Mouse (Mus musculus) gastrocnemius, postnatal 25 days (tissue): ENCODE results near the gene Vps33a. TPM values are rescaled to one million over a fixed set of nuclear protein-coding genes. Genes with fewer than 3 reads are reported as not detected.
A peak's percentile ranks its signal among the peaks of the same experiment; 100 is the strongest.

Experiments used
- DNase-seq: peaks from one replicate; pipeline ENCODE4 v3.0.0; 2022
- long read RNA-seq, 2 experiments: library from polyadenylated mRNA; stranded (forward); transcript quantifications; one replicate each; pipeline ENCODE4 v2.0.0; 2021
- total RNA-seq, 2 experiments: library from RNA; stranded (reverse); gene quantifications; 1 replicate in 1 of 2; 2 replicates in 1 of 2; pipeline ENCODE4 v1.2.3; 2021

Vps33a gene
- 10 to 100 TPM; 22.2 to 28.3 TPM for total RNA-seq
- long read RNA-seq, experiment 1, full-length matches to known transcripts: 14 of 19 reads
- long read RNA-seq, experiment 1, partial matches to known transcripts: 3 of 19 reads
- long read RNA-seq, experiment 1, other reads (novel, unspliced or antisense): 2 of 19 reads
- long read RNA-seq, experiment 2, full-length matches to known transcripts: 41 of 52 reads
- long read RNA-seq, experiment 2, partial matches to known transcripts: 1 of 52 reads
- long read RNA-seq, experiment 2, other reads (novel, unspliced or antisense): 10 of 52 reads

DNA sequence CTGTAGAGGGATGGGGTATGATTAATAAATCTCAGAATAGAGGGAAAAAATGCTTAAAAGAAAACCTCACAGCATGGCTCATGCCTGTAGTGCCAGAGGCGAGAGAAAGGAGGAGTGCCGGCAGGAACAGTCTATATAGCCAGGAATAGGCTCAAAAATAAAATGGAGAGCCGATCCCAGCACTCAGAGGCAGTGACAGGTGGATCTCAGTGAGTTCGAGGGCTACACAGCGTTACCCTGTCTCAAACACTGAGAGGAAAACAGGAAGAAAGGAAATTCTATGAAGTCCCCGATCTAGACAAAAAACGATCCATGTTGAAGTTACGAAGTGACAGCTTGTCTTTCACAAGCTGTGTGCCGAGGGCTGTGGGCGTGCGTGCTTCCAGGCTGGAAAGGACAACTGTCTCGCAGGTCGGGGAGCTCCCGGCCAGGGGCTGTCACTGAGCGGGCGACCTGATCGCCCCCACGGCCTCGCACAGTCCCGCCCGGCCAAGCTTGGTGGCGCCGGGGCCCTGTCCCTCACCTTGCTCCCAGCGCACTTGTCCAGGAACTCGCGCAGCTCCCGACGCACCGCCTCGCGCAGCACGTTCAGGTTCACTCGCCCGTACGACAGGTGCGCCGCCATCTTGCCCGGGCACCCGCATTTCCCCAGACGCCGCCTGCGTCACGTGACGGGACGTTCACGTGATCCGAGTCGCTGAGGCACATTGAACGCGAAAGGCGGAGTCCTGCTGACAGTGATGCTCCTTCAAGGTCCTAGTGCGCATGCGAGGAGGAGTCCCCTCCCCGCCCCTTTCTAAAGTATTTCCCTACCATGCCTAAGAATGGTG, at the start of gene Vps33a:
TSS of gene Vps33a (minus strand) at position 682 of the 830 bp plus-strand sequence.
- DNase-seq: peak; percentile 96

DNA sequence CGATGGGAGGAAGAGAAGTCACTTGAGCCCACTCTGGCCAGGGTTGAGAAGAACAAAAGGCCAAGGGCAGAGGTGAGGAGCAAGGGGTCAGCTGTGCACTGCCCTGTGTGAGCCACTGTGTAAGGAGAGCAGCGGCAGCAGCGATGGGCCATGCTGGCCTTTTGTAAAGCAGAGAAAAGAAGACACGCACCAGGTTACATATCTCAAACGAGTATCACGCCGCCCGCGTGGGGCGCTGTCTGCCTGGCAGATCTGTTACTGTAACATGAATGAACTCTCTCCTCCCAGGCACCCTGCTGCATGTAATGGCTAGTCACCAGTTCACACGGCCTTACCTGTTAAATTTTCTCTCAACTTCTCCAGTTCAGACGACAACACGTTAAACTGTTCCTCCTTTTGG, 49.6 kb upstream of the Vps33a start:
- no peak for DNase-seq

DNA sequence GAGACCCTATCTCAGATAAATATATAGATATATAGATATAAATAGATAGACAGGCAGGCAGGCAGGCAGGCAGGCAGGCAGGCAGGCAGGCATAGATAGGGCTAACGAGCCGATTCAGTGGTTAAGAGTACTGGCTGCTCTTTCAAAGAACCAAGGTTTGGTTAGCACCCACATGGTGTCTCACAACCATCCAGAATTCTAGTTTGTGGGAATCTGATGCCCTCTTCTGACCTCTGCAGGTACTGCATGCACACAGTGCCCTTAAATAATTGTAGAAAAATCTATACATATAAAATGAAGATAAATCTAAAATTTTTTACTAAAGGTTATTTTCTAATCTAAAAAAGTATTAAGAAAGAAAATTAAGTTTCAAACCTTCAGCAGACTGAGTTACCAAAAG, 45.7 kb upstream of the Vps33a start:
- DNase-seq: no peak

DNA sequence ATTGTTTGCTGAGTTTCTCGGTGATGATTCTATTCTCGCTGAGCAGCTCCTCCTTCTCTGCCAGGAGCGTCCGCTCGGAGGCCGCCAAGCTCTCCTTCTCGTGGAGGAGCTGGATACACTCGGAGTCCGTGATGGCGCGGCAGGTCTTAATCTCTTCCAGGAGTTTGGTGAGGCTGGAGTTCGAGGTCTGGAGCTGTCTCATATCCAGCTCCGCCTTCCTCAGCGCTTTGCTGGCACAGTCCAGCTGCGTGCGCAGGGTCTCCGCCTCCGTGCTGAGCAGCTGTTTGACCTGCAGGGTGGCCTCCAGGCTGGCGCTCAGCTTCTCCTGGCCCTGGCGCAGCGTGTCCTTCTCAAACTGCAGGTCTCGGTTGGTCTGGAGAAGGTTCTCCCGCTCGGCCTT, 41.4 kb upstream of the Vps33a start:
- no peak for DNase-seq

DNA sequence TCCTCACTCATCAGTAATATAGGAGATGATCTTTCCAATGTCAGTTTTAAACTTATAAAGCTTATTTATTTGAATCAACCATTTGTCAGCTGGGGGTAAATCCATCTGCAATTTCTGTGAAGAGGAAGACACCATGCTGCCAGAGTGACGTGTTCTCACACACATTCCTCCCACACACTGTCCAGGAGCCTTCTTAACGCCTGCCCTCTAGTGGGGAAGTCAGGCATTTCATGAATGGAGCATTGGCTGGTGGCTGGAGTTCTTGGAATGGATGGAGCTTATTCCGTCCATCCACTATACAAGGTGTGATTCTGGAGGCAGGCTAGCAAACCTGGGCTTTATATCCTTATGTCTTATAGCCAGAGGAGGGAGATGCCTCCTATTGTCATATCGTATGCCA, 37.0 kb upstream of the Vps33a start:
- peak; percentile 48 for DNase-seq

DNA sequence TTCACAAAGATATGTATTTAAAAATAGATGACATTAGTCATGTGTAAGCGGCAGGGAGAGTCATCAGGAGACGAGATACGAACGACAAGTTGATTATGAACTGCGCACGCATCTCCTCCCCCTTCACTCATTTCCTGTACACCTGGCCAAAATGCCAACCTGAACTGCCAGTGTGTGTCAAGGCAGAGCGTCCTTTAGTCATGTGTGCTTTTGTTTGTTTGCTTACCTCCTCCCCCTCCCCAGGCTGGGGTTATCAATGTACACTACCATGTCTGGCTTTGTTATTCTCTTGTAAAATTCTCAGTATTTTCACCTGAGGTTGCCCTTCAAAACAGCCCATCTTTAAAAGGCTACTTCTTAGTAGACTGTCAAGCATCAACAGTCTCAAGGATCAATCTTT, 36.6 kb upstream of the Vps33a start:
- no peak for DNase-seq

DNA sequence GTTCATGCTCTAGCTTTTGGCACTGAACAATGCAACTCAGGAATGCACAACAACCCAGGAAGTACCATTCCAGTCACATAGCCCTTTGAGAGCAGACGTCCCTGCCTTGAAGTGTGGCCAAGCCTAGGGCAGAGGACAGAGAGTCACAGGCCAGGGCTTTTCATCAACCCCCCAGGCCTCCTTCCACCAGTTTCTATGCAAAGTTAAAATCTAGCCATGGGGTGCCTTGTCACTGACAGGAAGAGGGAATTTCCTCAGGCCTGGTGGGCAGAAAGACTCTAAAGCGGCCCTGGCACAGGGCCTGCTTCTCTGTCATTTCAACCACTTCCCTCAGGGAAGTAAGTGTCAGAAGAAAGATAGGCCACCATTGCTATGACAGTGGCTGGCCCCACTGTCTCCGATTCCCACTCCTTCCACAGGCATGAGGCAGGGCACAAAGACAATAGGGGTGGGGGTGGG, 34.4 kb upstream of the Vps33a start:
- DNase-seq: no peak

DNA sequence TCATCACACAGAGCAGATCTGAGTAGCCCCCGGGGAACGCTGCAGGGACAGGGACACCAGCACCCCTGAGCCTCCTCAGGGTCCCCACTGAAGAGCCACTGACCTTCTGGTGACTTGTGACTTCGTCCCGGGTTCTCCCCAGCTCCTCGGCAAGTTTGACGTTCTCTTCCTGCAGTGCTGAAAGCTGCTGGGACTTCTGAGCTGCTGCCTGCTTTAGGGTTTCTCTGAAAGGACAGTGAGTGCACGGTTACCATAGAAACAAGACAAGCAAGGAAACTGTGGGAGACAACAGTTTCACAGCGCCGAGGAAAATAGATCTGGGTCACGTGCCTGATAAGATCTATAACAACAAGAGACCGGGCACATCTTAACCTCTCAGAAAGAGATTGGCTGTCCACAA, 30.7 kb upstream of the Vps33a start:
- no peak for DNase-seq

DNA sequence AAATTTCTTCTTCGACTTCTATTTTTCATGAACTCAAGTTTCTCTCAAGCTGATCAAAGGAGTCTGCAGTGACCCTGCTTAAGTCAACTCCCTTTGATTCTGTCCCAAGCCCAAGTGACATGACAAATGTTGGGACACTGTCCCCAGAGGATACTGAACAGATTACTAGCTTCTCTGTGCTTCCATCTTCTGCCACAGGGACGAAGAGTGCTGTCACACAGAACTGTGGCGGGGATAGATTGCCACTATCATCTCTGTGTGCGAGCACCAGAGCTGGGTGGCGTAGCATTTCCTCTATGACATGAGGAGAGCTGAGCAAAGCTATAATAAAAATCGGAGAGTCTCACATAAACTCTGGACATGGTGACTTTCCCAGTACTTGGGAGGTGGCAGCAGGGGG, 29.3 kb upstream of the Vps33a start:
- no peak for DNase-seq

DNA sequence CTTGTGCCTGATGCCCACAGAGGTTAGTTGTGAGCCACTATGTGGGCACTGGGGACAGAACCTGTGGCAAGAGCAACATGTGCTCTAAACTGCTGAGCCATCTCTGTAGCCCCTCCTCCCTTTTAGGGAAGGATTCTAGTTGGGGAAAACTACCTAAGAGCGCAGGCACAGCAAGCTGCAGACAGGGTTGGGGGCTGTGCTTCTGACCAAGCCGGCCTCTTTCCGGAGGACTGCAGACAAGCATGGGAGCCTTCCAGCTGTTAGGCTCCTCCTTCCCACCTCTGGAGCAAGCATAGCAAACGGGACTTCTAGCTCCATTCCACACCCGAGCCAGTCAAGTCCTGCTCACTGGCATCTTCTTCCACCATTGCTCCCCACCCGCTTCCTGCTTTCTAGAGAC, 26.5 kb upstream of the Vps33a start:
- DNase-seq: no peak

DNA sequence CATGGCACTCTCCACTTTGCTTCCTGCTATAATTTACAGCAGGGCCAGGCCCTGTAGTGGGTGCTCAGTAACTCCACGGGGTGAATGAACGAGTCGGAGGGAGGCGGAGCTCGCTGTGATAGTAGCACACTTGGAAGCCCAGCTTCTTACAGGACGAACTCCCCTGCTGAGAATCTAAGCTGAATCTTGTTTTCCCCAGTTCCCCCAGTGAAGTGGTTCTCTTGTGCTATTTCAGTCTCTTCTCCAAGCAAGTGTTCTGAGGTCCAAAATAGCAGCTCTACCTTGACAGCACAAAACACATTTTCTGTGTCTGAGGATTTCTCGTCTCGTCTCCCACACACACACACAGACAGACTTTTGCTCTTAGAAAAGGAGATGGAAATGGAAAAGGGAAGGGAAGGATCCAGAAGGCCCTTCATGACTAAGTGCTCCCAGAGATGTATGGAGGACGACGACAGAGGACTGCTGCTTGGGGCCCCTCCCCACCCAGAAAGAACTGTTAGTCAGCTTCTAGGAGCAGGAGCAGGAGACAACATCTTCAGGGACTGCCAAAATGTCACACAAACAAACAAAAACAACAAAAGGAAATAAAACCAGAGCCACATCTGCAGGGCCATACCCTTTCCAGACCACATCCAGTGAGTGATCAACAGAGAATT, 20.9 kb upstream of the Vps33a start:
- no peak for DNase-seq

DNA sequence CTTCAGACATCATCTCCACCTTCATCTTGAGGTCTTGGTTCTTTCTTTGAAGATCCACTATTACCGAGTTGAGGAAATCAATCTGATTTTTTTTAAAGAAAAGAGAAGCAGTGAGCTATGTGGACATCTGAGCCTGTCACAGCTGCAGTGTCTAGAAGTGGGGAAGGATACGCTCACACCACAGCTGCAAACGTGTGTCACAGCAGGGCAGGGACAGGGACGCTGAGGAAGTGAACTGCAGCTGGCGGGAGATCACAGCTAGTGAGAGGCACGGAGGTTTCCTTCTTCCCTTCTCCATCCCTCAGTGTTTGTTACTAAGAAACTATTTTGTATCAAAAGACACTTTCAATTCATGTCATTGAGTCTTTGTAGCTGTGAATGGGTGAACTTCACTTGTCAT, 7.2 kb upstream of the Vps33a start:
- no peak for DNase-seq

DNA sequence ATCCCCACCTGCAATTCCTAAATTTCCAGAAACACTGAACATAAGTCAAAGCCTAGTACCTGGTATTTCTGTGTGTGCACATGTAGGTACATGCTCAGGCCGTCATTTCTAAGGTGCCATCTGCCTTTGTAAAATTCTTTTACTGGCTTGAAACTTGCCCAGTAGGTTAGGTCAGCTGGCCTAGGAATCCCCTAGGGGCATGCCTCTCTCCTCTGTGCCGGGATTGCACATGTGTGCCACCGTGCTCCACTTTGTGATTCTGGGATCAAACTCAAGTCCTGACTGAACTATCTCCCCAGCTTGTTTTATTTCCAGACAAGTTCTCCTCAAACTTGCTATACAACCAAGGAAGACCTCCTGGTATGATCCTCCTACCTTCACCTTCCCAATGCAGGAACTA, 3.9 kb upstream of the Vps33a start:
- DNase-seq: no peak

DNA sequence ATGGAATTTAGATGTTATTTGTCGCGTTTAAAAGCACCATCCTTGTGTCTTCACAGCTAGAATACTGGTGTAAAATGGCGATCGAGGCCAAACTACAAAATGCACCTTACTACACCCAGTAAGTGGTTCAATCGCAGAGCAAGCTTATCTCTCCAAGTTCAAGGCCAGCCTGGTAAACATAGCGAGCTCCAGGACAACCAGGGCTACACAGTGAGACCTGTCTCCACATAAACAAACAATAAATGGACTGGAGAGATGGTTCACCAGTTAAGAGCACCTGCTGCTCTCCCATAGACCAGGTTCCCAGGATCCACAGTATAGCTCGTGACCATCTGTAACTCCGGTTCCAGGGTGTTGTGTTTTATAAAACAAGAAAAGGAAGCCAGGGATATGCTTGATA, 524 bp upstream of the Vps33a start:
- DNase-seq: no peak

DNA sequence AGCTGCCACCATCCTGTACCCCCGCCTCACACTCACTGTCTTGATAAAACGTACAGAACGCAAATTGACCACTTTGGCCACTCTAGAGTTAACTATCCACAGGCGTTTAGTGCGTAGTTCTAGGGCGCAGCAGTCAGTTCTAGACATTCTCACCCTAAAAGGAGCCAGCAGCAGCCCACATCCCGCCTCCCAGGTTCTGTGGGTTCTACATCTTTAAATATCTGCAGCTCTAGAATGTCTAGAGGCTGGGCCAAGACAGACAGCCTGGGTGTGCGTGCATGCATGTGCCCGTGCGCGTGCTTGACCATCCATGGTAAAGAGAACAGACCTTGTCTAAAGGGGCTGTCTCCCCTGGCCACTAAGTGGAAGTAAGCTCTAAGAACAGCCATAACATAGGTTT, 11.7 kb downstream of the Vps33a start:
- no peak for DNase-seq

DNA sequence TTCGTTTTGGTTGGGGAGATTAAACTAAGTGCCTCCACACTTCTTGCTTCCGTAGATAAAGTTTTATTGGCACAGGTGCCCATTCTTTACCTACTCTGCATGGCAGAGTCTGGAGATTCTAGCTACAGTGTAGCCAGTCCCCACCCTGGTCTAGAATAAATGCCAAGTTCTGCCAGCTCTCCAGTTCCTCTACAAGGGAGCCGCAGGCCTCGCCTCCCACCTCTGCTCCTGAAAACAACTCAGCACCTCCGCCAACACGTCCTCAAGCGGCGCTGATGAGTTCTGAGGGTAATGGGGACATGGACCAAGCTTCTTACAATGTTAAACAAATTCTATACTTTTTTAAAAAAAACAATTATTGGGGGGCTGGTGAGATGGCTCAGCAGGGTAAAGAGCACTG, 13.2 kb downstream of the Vps33a start:
- DNase-seq: no peak

DNA sequence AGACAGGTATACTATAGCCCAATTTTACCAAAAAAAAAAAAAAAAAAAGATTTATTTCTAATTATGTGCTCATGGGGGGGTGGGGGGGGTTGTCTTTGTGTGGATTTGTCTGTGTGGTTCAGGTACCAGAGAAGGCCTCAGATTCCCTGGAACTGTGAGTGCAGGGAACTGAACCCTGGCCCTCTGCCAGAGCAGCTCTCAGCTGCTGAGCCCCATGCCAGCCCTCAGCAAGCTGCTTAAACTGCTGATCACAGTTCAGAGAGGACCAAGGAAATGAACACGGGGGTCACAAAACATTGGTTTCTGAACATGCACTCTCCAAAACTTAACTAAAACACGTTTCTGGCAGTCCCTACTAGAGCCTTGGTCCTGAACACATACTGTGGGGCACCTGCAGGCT, 16.4 kb downstream of the Vps33a start:
- DNase-seq: peak; percentile 45

DNA sequence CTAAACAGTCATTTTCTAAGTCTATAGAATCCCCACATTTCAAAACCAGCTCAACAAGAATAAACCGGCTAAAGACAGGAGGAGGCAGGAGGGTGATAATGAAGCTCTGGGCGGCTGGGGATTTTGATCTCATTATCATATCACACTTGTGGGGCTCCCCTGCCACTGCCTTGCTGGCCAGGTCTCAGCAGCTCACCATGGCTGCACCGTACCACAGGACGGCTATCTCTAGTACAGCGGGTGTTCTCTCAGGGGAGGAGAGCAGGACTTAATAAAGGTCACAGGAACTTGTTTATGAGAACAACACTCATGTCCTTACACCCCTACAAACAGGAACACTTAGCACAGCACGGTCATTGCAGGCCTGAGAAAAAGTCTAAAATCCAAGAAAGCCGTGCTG, 17.1 kb downstream of the Vps33a start:
- DNase-seq: no peak

DNA sequence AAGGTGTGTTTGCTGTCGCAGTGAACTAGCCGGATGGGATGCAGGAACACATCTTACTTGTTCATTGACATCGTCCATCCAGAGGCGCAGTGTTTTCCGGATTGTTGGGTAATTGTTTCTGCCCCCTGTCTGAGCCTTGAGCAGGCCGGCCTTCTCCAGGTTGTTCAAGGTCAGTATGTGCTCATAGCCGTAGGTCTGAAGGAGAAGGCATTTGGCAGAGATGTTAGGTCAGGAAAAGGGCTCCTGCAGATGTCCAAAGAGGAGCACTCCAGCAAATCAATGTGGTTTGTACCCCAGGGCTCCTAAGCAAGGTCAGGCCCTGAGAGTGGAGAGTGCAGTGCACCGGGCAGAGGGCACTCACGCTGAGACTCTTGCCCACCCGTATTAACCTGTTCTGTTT, 39.0 kb downstream of the Vps33a start:
- peak; percentile 3 for DNase-seq

DNA sequence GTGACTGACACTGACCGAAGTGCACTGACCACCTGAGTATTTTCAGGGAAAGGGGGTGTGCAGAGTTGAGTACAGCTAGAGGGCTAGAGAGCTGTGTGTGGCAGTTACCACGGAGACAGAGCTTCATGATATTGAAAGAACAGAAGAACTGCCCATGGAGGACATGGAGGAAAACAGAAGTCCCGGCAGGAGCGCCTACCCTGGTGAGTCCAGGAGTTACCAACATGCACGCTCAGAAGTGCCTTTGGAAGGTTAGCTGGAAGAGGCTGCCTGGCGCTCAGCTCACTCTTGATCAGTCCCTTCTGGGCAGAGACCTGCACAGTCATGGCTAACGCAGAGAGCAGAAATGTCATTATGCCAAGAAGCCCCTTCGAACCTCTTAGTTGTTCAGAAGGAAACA, 42.8 kb downstream of the Vps33a start:
- DNase-seq: peak; percentile 3

DNA sequence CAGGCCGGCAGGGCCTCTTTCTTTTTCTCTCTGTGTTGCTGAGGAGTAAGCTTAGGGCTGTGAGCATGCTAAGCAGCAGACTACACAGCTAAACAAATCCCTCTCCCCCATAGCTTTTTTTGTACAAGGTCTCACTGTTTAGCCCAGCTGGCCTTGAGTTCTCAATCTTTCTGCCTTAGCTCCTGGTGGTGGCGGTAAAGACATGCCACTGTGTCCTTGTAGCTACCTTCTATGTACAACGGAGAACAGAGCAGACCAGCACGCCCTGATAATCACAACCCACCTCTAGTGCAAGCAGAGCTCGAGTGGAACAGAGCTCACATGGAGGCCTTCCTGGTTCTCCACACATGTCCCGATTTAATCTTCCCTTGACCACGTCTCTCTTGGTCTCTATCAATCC, 44.2 kb downstream of the Vps33a start:
- DNase-seq: peak; percentile 3

DNA sequence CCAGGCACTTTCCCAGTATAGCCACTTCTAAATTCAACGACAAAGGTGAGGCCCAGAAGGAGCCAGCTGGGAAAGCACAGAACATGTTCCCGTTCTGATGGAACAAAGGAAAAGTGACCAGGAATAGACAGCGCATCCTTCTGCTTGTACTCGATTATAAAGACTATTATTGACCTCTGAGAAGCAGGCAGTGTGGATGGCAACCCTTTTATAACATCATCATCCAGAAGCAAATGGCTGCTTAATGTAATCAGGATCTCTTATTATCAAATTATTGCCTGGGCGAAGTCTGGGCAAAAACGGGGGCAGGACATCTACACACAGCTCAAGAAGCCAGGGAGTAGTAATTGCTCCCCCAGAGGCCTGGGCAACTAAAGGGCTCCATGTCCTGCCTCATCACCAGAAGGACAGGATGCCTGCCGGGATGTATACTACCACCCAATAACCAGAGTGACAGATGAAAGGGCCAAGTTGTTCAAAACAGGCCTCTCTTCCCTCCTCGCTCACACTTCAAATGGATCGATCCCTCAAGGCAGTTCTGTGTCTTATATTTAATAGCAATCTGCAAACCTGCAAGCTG, 46.8 kb downstream of the Vps33a start:
- DNase-seq: peak; percentile 2

DNA sequence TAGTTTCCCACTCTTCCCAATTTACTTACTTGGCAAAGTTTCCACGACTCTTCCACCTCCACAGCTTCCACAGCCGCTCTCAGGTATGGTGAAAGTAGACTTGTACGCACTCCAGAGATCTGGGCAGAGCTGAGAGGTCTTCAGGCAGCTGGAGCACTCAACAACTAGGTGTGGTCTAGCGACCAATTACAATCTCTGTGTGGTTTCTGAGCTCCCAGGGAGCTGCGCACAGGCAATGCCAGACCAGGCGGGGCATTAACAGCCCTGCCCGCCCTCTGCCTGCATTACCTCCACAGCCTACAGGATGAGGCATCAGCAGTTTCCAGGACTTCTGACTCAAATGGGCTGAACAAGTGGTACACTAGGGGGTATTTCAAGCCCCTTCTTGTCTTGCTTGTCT, 47.6 kb downstream of the Vps33a start, which contains the start of gene Gm49027:
TSS of gene Gm49027 (minus strand) at position 208 of the 400 bp plus-strand sequence.
- DNase-seq: peak; percentile 3
